Mouse (Mus musculus): ENCODE measurements around the gene Crabp1. TPM values are rescaled to one million over a fixed set of nuclear protein-coding genes. Genes with fewer than 3 reads are reported as not detected.

Gene Crabp1
- polyA plus RNA-seq, 1 experiment, result 10.8 TPM

DNA sequence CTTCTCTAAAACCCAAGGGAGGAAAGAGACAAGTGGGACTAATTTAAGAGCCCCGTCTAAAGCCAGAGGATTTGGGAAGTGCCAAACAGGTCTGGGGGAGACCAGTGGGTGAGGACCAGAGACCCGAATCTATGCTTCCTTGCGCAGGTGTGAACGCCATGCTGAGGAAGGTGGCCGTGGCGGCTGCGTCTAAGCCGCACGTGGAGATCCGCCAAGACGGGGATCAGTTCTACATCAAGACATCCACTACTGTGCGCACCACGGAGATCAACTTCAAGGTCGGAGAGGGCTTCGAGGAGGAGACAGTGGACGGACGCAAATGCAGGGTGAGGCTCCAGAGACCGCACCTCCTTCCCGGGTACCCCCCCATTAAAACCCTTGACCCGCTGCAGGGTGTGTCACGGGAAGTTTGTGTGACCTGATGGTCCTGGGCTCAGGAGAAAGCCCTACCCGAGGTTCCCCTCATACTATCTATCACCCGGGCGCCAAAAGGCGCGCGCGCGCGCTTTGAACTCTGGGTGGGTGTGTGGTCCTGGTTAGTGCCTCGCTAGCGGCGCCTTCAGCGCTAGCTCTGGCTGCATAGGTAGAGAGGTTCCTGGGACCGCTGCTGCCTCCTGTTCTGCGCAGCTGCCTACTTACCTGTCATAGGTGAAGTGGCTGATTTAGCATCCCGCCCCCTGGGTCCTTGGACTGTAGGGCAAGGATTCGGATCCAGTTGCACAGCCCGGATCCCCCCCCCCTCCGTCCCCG lies 963 bp downstream of the Crabp1 start:
- DNase-seq (ENCODE audit: extremely low spot score in 1 of 2, low spot score in 1 of 2), result no peak

DNA sequence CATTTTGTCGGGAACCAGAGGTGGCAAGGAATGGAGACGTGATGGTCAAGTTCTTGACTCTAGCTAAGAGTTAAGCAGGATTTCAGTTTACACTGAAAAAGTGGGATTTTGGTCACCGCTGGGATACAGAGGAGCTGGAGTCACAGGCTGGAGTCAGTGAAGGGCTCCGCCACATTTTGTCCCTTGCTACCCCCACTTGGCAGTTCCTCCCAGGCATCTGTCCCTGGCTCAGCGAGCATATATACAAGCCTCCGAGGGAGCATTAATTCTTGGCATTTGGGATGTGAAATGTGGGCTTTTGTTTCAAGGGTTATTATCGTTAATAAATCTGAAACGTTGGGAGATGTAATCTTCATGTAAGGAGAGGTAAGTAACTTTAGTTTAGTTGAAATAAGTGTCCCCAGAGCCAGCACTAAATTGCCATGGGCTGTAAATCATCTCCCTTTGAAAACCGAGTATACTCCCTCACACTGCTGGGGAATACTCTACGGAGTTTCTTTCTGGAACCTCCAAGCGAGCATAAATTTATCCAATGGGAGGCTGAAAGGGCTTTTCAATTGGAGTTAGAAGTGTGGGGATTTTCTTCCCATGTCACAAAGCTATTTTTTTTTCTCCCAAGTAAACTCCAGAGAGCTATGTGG lies 5.7 kb downstream of the Crabp1 start:
- no peak for DNase-seq (ENCODE audit: extremely low spot score in 1 of 2, low spot score in 1 of 2)

DNA sequence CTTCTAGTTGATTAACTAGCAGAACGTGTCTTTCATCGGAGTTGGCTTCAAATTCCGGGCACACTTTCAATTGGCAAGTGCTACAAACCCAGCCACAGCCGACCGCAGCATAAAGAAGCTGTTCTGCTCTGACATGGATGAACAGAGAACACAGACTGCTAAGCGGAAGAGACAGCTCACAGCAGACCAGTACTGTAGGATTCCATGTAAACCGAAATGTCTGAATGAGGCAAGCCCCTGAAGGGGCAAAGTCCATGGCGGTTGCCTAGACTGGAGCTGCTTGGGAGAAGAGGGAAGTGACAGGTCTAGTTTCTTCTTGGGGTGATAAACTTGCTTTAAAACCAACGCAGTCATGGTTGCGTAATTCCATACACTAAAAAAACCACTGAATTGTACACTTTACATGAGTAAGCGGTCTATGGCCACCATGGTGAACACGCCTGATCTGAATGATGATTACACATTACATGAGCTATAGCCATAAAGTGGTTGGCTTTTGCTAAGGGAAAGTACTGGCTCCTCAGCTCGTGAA lies 12.0 kb downstream of the Crabp1 start:
- no peak for DNase-seq (ENCODE audit: extremely low spot score in 1 of 2, low spot score in 1 of 2)

DNA sequence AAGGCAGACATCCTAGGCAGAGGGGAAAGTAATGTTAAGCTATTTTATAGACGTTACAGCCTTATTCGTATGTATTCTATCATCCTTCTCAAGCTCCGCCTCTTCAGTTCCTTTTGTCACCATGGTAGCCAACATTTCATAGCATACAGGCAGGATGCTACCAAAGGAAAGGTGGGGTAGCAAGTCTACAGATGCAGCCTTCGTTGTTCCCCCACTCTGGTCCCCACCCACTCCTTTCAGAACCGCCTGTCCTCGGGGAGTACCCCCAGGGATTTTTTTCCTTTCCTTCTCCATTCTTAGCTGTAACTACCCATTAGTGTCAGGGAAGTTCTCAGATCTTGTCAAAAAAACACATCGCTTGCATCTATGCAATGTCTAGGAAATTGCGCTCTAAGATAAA lies 14.7 kb downstream of the Crabp1 start:
- DNase-seq (ENCODE audit: extremely low spot score in 1 of 2, low spot score in 1 of 2), result no peak

DNA sequence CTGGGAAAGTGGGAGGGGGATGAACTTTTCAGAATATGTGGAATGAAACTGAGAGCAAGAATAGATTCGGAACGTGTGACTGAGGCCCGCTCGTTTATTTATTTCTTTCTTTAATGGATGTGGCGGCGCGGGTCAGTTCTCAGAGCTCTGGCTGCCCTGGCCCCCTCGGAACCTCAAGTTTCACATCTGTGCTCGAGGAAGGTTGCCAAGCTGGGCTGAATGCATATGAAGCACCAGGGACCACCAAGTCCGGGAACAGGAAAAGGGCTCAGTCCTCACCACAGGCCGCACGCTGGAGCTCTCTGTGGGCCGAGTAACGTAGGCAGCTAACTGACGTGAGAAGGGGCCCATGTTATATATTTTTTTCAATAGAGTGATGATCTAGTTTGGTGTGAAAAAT lies 18.0 kb downstream of the Crabp1 start:
- DNase-seq (ENCODE audit: extremely low spot score in 1 of 2, low spot score in 1 of 2), result no peak

DNA sequence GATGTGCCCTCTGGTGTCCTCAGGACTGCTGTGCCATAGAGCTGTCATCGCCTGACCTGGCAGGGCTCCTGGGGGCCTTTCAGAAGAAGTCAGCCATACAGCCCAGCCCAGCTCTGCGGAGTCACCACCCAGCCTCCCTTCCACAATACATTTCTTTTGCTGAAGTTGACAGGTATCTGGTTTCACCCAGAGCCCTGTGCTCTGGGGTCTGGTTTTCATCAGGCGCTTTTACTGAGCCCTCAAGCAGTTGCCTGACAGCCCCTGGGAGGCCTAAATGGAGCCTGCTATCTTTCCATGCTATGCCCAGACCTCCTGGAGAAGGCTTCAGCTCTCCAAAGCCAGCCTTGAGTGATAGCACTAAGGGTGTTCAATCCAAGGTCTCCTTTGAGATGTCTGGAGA lies 19.5 kb downstream of the Crabp1 start:
- DNase-seq (ENCODE audit: extremely low spot score in 1 of 2, low spot score in 1 of 2), result no peak

DNA sequence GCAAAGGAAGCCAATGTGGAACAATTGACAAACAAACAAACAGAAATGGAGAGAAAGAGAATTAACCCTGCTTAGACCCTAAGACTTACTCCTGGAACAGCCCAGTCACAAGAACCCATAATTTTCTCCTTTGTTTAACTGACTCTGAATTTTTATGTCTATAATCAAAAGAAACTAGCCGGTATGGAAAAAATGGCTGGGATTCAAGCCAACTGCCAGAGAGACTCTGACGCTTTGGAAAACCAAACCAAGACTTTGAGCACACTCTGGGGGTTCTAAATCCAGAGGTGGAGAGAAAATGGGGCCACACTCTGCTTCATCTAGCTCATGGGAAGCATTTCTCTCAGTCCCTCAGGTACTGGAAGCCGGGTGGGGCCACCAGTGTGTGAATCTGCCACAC lies 20.7 kb downstream of the Crabp1 start:
- no peak for DNase-seq (ENCODE audit: extremely low spot score in 1 of 2, low spot score in 1 of 2)

DNA sequence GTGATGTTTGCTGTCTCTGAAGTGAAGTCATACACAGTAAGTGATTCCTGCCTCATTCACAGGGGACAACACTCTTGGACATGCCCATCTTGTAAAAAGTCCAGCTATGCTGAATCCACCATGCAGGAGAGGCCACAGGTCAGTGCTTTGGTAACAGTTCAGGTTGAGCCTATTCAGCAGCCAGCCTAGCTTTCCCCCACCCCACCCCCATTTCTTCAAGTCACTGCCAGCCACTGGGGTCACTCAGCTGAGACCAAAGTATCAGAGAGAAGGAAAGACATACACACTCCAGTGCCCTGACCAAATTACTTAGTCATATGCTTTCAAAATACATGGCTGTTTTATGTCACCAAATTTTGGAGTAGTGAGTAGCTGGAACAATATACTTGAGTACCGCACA lies 21.5 kb downstream of the Crabp1 start:
- DNase-seq (ENCODE audit: extremely low spot score in 1 of 2, low spot score in 1 of 2), result no peak

DNA sequence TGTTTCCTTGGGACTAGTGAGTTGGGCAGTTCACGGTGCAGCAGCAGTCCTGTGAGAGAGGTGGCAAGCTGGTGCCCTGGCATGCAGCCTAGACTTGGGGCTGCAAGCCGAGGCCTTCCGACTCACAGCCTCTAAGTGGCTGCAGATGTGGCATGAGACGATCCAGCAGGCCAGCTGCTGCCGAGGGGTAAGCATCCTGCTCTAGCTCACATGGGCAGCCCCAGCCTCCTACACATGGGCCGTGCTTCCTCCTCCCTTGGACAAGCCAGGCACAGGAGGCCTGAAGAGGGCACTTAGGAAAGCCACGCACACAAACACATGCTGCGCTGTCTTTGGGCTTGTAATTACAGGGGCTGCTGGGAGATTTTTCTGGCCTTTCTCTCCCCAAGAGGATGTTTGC lies 23.2 kb downstream of the Crabp1 start:
- DNase-seq (ENCODE audit: extremely low spot score in 1 of 2, low spot score in 1 of 2), result no peak

DNA sequence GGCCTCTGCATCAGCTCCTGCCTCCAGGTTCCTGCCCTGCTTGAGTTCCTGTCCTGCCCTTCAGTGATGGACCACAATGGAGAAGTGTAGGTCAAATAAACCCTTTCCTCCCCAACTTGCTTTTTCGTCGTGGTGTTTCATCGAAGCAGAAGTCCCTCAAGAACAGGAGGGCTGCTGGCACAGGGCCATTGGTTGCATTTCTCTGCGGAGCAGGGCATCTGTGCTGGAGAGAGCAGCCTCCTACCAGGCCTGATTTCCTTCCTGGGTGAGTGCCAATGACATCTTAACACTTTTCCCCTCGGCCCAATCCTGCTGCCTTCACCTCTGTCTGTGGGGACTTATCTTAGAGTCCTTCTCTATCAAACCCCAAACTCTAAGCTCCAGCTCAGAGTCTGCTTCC lies 25.7 kb downstream of the Crabp1 start:
- no peak for DNase-seq (ENCODE audit: extremely low spot score in 1 of 2, low spot score in 1 of 2)

DNA sequence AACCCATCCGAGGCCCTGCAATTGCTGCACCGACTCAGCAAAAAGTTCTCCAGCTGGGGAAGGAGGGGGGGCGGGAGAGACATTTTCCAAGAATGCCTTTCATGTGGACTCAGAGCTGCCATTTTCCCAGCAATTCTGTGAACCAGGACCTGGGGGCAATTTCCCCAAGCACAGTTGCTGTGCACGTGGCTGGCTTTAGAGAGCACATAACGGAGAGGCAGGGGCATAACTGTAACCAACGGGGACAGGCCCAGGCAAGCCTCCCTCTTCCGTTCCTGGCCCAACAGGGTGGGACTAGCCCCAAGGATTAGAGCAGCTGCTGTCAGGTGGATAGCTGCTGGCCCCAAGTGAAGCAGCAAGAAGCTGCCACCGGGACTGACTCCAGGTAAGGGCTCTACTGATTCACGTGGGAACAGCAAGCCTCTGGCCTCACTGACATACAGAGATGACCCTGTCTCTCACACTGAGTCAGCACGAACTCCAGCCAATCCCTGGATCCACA lies 37.0 kb downstream of the Crabp1 start:
- no peak for DNase-seq (ENCODE audit: extremely low spot score in 1 of 2, low spot score in 1 of 2)

DNA sequence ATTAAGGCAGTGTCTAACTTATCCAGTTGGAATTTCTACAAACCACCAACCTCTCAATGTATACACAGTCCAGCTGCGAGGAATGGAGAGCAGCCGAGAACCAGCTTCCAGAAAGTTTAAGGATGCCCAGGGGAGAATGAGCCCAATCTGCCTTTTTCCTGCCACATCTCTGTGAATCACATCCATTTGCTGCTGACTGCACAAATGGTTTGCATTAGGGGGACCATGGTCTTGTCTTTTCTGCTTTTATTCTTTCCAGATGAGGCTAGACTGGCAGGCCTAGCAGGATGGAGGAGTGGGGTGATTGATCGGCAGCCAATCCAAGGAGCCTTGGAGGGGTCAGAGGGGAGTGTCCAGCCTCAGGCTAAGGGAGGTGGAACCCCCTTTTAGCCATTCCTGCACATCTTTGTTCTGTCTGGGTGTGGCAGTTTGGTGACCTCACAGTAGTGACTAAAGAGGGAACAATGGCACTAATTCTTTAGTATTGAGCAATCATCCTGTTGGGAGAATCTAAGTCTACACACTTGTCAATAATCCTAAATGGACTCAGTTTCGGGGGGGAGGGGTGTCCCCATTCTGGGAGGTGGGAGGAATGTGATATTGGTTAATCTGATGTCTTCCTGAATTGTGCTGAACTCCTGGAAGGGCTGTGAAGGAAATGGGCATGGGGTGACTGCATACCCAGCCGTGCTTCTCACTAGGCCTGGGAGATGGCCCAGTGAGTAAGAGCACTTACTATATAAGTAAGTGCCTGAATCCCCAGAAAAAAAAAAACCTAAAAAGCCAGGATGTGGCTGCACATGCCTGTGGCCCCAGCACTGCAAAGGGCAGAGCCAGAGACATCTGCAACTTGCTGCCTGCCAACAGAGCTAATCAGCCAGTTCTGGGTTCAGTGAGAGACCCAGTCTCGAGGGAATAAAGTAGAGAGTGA lies 38.5 kb downstream of the Crabp1 start:
- DNase-seq (ENCODE audit: extremely low spot score in 1 of 2, low spot score in 1 of 2), result no peak

DNA sequence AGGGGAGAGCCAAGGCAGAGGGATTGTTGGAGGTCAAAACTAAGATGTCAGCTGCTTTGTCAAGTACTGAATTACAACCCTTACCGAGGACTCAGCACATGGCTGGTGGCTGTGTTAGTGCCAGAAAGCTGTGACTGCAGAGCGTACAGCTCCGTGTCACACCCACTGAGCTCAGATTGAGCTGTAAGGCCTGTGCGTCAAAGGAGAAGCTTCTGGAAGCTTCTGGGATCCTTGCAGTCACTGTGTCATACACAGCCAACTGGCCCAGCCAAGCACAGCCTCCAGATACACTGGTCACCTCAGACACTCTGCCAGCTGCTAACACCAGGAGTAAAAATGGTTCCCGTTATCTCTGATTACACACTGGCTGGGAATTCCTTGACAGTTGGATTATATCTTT lies 39.8 kb downstream of the Crabp1 start:
- DNase-seq (ENCODE audit: extremely low spot score in 1 of 2, low spot score in 1 of 2), result no peak

DNA sequence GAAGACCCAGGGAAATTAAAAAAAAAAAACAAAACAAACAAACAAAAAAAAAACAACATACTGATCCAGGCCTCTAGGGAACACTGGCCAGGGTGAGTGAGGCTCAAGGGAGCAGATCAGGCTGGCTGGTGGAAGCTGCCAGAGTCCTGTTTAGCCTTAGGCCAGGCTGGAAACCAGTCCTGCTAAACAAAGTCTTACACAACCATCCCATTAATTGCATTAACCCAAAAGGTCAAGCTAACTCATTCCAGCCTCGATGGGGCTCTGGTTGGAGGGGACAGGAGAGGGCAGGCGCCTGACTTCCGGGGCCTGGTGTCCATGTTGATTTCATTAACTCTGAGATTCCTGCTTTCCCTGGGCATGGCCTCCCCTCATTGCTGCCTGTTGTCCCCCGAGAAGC lies 43.2 kb downstream of the Crabp1 start:
- DNase-seq (ENCODE audit: extremely low spot score in 1 of 2, low spot score in 1 of 2), result no peak

DNA sequence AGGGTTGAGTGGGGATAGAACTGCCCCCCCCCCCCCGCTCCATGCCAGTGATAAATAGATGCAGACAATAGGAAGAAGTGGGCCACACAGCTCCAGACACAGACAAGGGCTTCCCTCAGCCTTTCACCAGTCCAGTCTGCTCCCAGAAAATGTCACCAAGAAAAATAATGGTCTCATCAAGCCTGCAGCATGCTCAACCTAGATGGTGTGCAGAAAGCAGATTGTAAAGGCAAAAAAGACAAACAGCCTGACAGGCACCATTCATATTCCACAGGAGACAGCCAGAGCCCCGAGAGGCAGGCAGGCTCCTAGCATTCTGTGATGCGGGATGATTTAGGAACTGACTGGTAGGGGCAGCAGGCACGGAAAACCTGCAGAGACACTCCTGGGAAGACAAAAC lies 45.4 kb downstream of the Crabp1 start:
- DNase-seq (ENCODE audit: extremely low spot score in 1 of 2, low spot score in 1 of 2), result no peak

DNA sequence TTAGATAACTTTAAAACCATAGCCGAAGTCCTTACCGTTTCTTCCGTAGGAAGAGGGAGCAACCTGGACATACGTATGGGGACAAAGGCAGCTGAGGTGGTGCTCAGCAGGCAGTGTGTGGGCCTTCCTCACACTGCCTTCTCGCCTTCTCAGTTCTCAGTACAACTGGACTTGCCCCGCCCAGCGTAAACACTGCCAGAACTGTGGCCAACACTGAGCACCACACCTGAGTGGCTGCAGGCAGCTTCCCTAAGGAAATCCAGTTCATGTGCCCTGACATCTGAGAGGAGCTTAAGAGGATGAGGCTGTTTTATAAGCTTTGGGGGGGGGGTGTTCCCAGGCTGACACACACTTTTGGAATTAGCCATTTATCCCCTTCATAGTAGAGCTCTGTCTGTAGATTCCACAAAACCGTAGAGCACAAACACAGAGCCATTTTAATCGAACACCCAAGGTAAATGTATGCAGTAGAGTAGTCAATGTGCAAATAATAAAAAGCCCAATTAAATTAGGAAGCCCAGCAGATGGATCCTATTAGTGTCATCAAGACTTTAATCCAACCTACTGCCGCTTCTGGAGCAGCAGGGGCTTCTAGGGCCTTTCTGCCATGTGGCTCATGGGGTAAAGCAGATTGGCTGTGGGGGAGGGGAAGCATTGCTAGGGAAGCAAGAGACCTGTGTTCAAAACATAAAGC lies 52.1 kb downstream of the Crabp1 start:
- DNase-seq (ENCODE audit: extremely low spot score in 1 of 2, low spot score in 1 of 2), result no peak

DNA sequence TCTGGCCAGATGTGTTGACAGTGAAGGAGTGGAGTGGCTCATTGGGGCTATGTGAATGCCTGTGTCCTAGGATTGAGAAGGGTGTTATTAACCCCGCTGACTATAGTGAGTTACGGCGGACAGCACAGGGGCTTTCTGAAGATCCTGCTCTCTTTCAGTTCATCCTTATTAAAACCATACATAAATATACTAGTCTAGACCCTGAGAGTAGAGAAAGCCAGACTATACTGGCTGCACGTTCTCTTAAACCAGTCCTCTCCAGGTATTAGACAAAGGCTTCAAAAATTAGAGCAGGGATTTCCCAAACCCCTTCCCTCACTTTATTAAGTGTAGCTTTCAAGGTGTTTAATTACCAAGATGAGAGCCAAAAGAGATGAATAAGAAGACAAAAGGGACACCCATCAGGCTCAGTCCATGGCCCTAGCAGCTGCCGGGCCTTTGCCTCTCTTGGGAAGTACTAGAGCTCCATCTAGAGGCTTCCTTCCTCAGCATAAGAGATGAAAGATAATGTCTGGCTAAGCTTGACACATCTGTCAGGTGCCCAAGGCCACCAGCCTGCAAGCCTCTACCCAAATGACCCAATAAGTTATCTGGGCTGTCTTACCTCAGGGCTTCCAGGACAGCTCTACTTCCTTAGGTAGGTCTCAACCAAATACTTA lies 57.0 kb downstream of the Crabp1 start:
- DNase-seq (ENCODE audit: extremely low spot score in 1 of 2, low spot score in 1 of 2), result peak; percentile 6 to 82

Data from frontal cortex, adult 2 months (tissue).